28 mouse cellular contexts compared by ENCODE assay signal in genomic region chr9:48089661-48090060, GRCm38 (mm10).
DNase-seq lines count a peak whose midpoint lies in the region; ATAC-seq lines count a peak whose summit lies in the region.
"Had no signal": no experiment of that assay in that cellular context is flagged by ENCODE, and none has a peak within 500 bp of the region (broad histone marks: within the 10 kb centered on the region; RNA-seq: fewer than 3 reads in every experiment).

No protein-coding gene starts in this region.

- no peak overlapping the region for H3K4me2 ChIP-seq in embryonic facial prominence, embryonic 14.5 days (ENCODE audit: low read depth, low read length)
- H3K4me2 ChIP-seq: embryonic facial prominence, embryonic 15.5 days; forebrain, embryonic 12.5 days; heart, embryonic 15.5 days; limb, embryonic 15.5 days; liver, embryonic 13.5 days; neural tube, embryonic 12.5 days had no signal

- ATAC-seq in embryonic facial prominence, embryonic 14.5 days (ENCODE audit: low read depth) = no peak
- ATAC-seq: hindbrain, embryonic 16.5 days; midbrain, embryonic 16.5 days had no signal

- H3K9ac ChIP-seq in embryonic facial prominence, embryonic 14.5 days (ENCODE audit: low read depth, low read length) = no peak overlapping the region
- H3K9ac ChIP-seq: embryonic facial prominence, embryonic 15.5 days; forebrain, embryonic 12.5 days; heart, embryonic 15.5 days; limb, embryonic 15.5 days; liver, embryonic 13.5 days; neural tube, embryonic 12.5 days had no signal

- no peaks in the 10 kb centered on the region for H3K9me3 ChIP-seq in embryonic facial prominence, embryonic 14.5 days (ENCODE audit: control insufficient read depth, low read length)
- H3K9me3 ChIP-seq: embryonic facial prominence, embryonic 15.5 days; forebrain, embryonic 12.5 days; heart, embryonic 15.5 days; limb, embryonic 15.5 days; liver, embryonic 13.5 days; neural tube, embryonic 12.5 days had no signal

- DNase-seq in kidney, postnatal 10 days = peak; percentile 9
- no peak for DNase-seq in kidney, adult 8-10 months
- DNase-seq in 3T3-L1 (ENCODE audit: low read depth, low spot score) (peak; percentile 19), NIH3T3 (ENCODE audit: low read depth) (peak; percentile 60)
- peak; percentile 46 for DNase-seq in embryonic facial prominence, embryonic 14.5 days (ENCODE audit: low spot score)
- DNase-seq in ovary, postnatal 14 days (ENCODE audit: low spot score) = no peak
- DNase-seq in heart, adult 18-20 months = no peak
- DNase-seq: adrenal gland, postnatal 10 days; cerebellum, adult 11 months; cerebellum, adult 9-11 months; kidney, adult 2 months; kidney, postnatal 14 days; liver, embryonic 13.5 days; lung, adult 2 months; lung, postnatal 14 days; right cerebral cortex, postnatal 4 days; thymus, adult 18-20 months; thymus, postnatal 25 days had no signal

- H3K4me1 ChIP-seq in embryonic facial prominence, embryonic 14.5 days (ENCODE audit: control insufficient read depth, insufficient read depth, low read length) = no peaks in the 10 kb centered on the region
- H3K4me1 ChIP-seq: embryonic facial prominence, embryonic 15.5 days; forebrain, embryonic 12.5 days; heart, embryonic 15.5 days; limb, embryonic 15.5 days; liver, embryonic 13.5 days; neural tube, embryonic 12.5 days had no signal

- no peaks in the 10 kb centered on the region for H3K27me3 ChIP-seq in embryonic facial prominence, embryonic 14.5 days (replicated peaks; ENCODE audit: control insufficient read depth, insufficient read depth, low read length)
- H3K27me3 ChIP-seq: embryonic facial prominence, embryonic 15.5 days; heart, embryonic 15.5 days; limb, embryonic 15.5 days; liver, embryonic 13.5 days; neural tube, embryonic 12.5 days had no signal

- H3K4me3 ChIP-seq in embryonic facial prominence, embryonic 14.5 days (ENCODE audit: low read depth, low read length) = no peak overlapping the region
- H3K4me3 ChIP-seq: embryonic facial prominence, embryonic 15.5 days; forebrain, embryonic 12.5 days; heart, embryonic 15.5 days; layer of hippocampus, adult 2 months; left cerebral cortex, adult 2 months; limb, embryonic 15.5 days; liver, embryonic 13.5 days; neural tube, embryonic 12.5 days had no signal

- WGBS in embryonic facial prominence, embryonic 14.5 days = 83% methylated on average over 5 of the region's 5 CpGs

- no peak overlapping the region for H3K27ac ChIP-seq in embryonic facial prominence, embryonic 14.5 days (replicated peaks; ENCODE audit: low read depth, low read length)
- H3K27ac ChIP-seq: embryonic facial prominence, embryonic 15.5 days; forebrain, embryonic 12.5 days; heart, embryonic 15.5 days; layer of hippocampus, adult 2 months; left cerebral cortex, adult 2 months; limb, embryonic 15.5 days; liver, embryonic 13.5 days; neural tube, embryonic 12.5 days; stomach, postnatal 0 days had no signal

- H3K36me3 ChIP-seq in embryonic facial prominence, embryonic 14.5 days (ENCODE audit: control insufficient read depth, insufficient read depth, low read length) = no peaks in the 10 kb centered on the region
- H3K36me3 ChIP-seq: embryonic facial prominence, embryonic 15.5 days; forebrain, embryonic 12.5 days; heart, embryonic 15.5 days; limb, embryonic 15.5 days; liver, embryonic 13.5 days; neural tube, embryonic 12.5 days had no signal

Comparison
In these comparisons a context has a peak if more than half of its experiments do, and no peak if none do; other contexts are left out.
1. DNase-seq: peak in kidney, postnatal 10 days (single experiment), 3T3-L1 (single experiment), NIH3T3 (single experiment) and embryonic facial prominence, embryonic 14.5 days (single experiment); none in kidney, adult 8-10 months (0 of 2), ovary, postnatal 14 days (single experiment) and heart, adult 18-20 months (0 of 2).